Mouse (Mus musculus) neural tube, embryonic 15.5 days (tissue): ENCODE data around the gene Tk1. TPM values are rescaled to one million over a fixed set of nuclear protein-coding genes. Genes with fewer than 3 reads are reported as not detected.
A peak's percentile ranks its signal among the peaks of the same experiment; 100 is the strongest.

Experiments
- ATAC-seq: fragments of 200-750 bp; cut with Nextera tagmentation; 2 replicates; pipeline ENCODE4 v1.8.0; 2017; ENCODE audit warnings: mild to moderate bottlenecking, moderate TSS enrichment, moderate library complexity; ENCODE audit not compliant: low FRiP score
- H3K27ac ChIP-seq: fragments of 300-500 bp; sonication (generic); replicated peaks from 2 replicates; pipeline ENCODE4 v1.5.1; 2015; ENCODE audit warnings: mild to moderate bottlenecking, inconsistent platforms
- H3K27me3 ChIP-seq: fragments of 300-500 bp; sonication (generic); replicated peaks from 2 replicates; pipeline ENCODE4 v1.6.1; 2015; ENCODE audit warnings: inconsistent platforms
- H3K36me3 ChIP-seq: fragments of 300-500 bp; sonication (generic); 2 replicates; pipeline ENCODE4 v1.6.1; 2015; ENCODE audit warnings: inconsistent platforms
- H3K4me1 ChIP-seq: fragments of 300-500 bp; sonication (generic); 2 replicates; pipeline ENCODE4 v1.6.1; 2015; ENCODE audit warnings: inconsistent platforms
- H3K4me2 ChIP-seq: fragments of 300-500 bp; sonication (generic); 2 replicates; pipeline ENCODE4 v1.6.1; 2015; ENCODE audit warnings: inconsistent platforms, mild to moderate bottlenecking, moderate library complexity
- H3K4me3 ChIP-seq: fragments of 300-500 bp; sonication (generic); replicated peaks from 2 replicates; pipeline ENCODE4 v1.5.1; 2015; ENCODE audit warnings: mild to moderate bottlenecking, inconsistent platforms
- H3K9ac ChIP-seq: fragments of 300-500 bp; sonication (generic); replicated peaks from 2 replicates; pipeline ENCODE4 v1.6.1; 2015; ENCODE audit warnings: mild to moderate bottlenecking, inconsistent platforms
- H3K9me3 ChIP-seq: fragments of 300-500 bp; sonication (generic); replicated peaks from 2 replicates; pipeline ENCODE4 v1.6.1; 2016; ENCODE audit warnings: inconsistent platforms
- WGBS: fragments of 180-500 bp; shearing (Covaris S2); methylation state at CpG from one replicate; pipeline ENCODE4 v1.1.7; 2015; ENCODE audit warnings: mixed read lengths; 5-methylcytosine and 5-hydroxymethylcytosine counted together
- polyA plus RNA-seq: library from polyadenylated mRNA; unstranded; fragments of >200 nt; fragmentation: Nextera tagmentation; extraction: Ambion mirVana; gene quantifications from 2 replicates; pipeline ENCODE4 v1.2.1, GENCODE M21; 2015

The Tk1 gene
- 15.6 and 42.9 TPM in 2 replicates for polyA plus RNA-seq

- under 1% methylated on average over 34 of the region's 34 CpGs for WGBS
- Histone ChIP-seq H3K36me3 (no peaks in the 10 kb centered on the region), H3K4me1 (peaks cover 60% of the 10 kb centered on the region), H3K4me2 (peak within 1 kb of the TSS; percentile 91), H3K27me3 (no peaks in the 10 kb centered on the region), H3K4me3 (peak within 1 kb of the TSS; percentile 45), H3K9me3 (no peaks in the 10 kb centered on the region), H3K27ac (peak within 1 kb of the TSS; percentile 71), H3K9ac (peak within 1 kb of the TSS; percentile 58)
- ATAC-seq, result peak; percentile 69
Observed at GRCm38 (mm10) chr11:117825333-117826101, at the start of gene Tk1, which contains the start of gene Afmid. Tk1 (minus strand) TSS chr11:117826092. Afmid (plus strand) TSS chr11:117825924.

GRCm38 (mm10) chr11:117875681-117876080 lies 49.8 kb upstream of the Tk1 start:
- no peak for ATAC-seq
- H3K9me3 ChIP-seq, result no peaks in the 10 kb centered on the region

GRCm38 (mm10) chr11:117874419-117874818 lies 48.5 kb upstream of the Tk1 start:
- WGBS, result 59% methylated on average over 4 of the region's 4 CpGs
- no peak overlapping the region for H3K27ac ChIP-seq

More at GRCm38 (mm10) chr11:117875681-117876080, 49.8 kb upstream of the Tk1 start:
- H3K36me3 ChIP-seq, result no peaks in the 10 kb centered on the region
- no peak overlapping the region for H3K4me3 ChIP-seq
- H3K27ac ChIP-seq, result no peak overlapping the region
- peaks cover 38% of the 10 kb centered on the region for H3K4me1 ChIP-seq
- H3K4me2 ChIP-seq, result no peak overlapping the region
- no peaks in the 10 kb centered on the region for H3K27me3 ChIP-seq
- 28% methylated on average over 6 of the region's 6 CpGs for WGBS
- H3K9ac ChIP-seq, result no peak overlapping the region

GRCm38 (mm10) chr11:117872861-117873608 lies 47.1 kb upstream of the Tk1 start, which contains the start of gene Tha1:
Tha1 (minus strand) TSS chr11:117873481.
- Histone ChIP-seq H3K27ac (peak within 1 kb of the TSS; percentile 42), H3K36me3 (no peaks in the 10 kb centered on the region), H3K4me1 (peaks cover 31% of the 10 kb centered on the region), H3K4me2 (peak within 1 kb of the TSS; percentile 98), H3K27me3 (no peaks in the 10 kb centered on the region; the same call in 1 of the 2 replicates), H3K9me3 (no peaks in the 10 kb centered on the region), H3K9ac (peak within 1 kb of the TSS; percentile 69), H3K4me3 (peak within 1 kb of the TSS; percentile 67)
- WGBS, result 2% methylated on average over 51 of the region's 51 CpGs
- peak; percentile 78 for ATAC-seq

More at GRCm38 (mm10) chr11:117874419-117874818, 48.5 kb upstream of the Tk1 start:
- no peak overlapping the region for H3K9ac ChIP-seq
- H3K4me1 ChIP-seq, result peaks cover 42% of the 10 kb centered on the region
- no peaks in the 10 kb centered on the region; the same call in 1 of the 2 replicates for H3K27me3 ChIP-seq
- no peak overlapping the region for H3K4me2 ChIP-seq
- no peaks in the 10 kb centered on the region for H3K9me3 ChIP-seq
- H3K4me3 ChIP-seq, result no peak overlapping the region
- H3K36me3 ChIP-seq, result no peaks in the 10 kb centered on the region
- no peak for ATAC-seq

GRCm38 (mm10) chr11:117871911-117872584 lies 46.2 kb upstream of the Tk1 start:
- peak overlapping the region; percentile 67; the same call in 1 of the 2 replicates for H3K4me3 ChIP-seq
- H3K9ac ChIP-seq, result no peak overlapping the region
- no peaks in the 10 kb centered on the region; the same call in 1 of the 2 replicates for H3K27me3 ChIP-seq
- H3K4me1 ChIP-seq, result peaks cover 26% of the 10 kb centered on the region
- H3K4me2 ChIP-seq, result peak overlapping the region; percentile 98
- H3K9me3 ChIP-seq, result no peaks in the 10 kb centered on the region
- ATAC-seq, result no peak
- WGBS, result 56% methylated on average over 12 of the region's 12 CpGs
- H3K36me3 ChIP-seq, result no peaks in the 10 kb centered on the region
- H3K27ac ChIP-seq, result no peak overlapping the region

- Histone ChIP-seq H3K4me1 (peaks cover 30% of the 10 kb centered on the region), H3K9ac (no peak overlapping the region), H3K27me3 (no peaks in the 10 kb centered on the region; the same call in 1 of the 2 replicates), H3K27ac (no peak overlapping the region), H3K9me3 (no peaks in the 10 kb centered on the region), H3K4me2 (no peak overlapping the region), H3K4me3 (no peak overlapping the region), H3K36me3 (no peaks in the 10 kb centered on the region)
- ATAC-seq, result no peak
- 76% methylated on average over 5 of the region's 5 CpGs for WGBS
Observed at GRCm38 (mm10) chr11:117871376-117871775, 45.5 kb upstream of the Tk1 start.

GRCm38 (mm10) chr11:117870688-117871365 lies 44.9 kb upstream of the Tk1 start:
- 37% methylated on average over 12 of the region's 12 CpGs for WGBS
- 0 out of 2 replicates have a peak, but pooled peaks have one; percentile 17 for ATAC-seq
- H3K4me1 ChIP-seq, result peaks cover 35% of the 10 kb centered on the region
- H3K27me3 ChIP-seq, result no peaks in the 10 kb centered on the region; the same call in 1 of the 2 replicates
- H3K4me2 ChIP-seq, result no peak overlapping the region; the same call in 1 of the 2 replicates
- H3K27ac ChIP-seq, result no peak overlapping the region
- H3K9ac ChIP-seq, result 0 out of 2 replicates have a peak overlapping the region, but pooled peaks have one; percentile 20
- H3K9me3 ChIP-seq, result no peaks in the 10 kb centered on the region
- no peak overlapping the region for H3K4me3 ChIP-seq
- H3K36me3 ChIP-seq, result no peaks in the 10 kb centered on the region

- ATAC-seq, result no peak
- Histone ChIP-seq H3K36me3 (no peaks in the 10 kb centered on the region), H3K27me3 (peaks cover 13% of the 10 kb centered on the region), H3K4me1 (peaks cover 18% of the 10 kb centered on the region), H3K4me3 (no peak overlapping the region), H3K4me2 (no peak overlapping the region), H3K27ac (peak overlapping the region; percentile 13; the same call in 1 of the 2 replicates), H3K9me3 (no peaks in the 10 kb centered on the region), H3K9ac (no peak overlapping the region; the same call in 1 of the 2 replicates)
- 7% methylated on average over 6 of the region's 6 CpGs for WGBS
Observed at GRCm38 (mm10) chr11:117865988-117866387, 40.1 kb upstream of the Tk1 start.

- H3K9ac ChIP-seq, result no peak overlapping the region
- 62% methylated on average over 2 of the region's 2 CpGs for WGBS
Observed at GRCm38 (mm10) chr11:117864805-117865204, 38.9 kb upstream of the Tk1 start.

GRCm38 (mm10) chr11:117863174-117863856 lies 37.4 kb upstream of the Tk1 start:
- H3K36me3 ChIP-seq, result no peaks in the 10 kb centered on the region
- no peak overlapping the region for H3K4me3 ChIP-seq
- no peaks in the 10 kb centered on the region for H3K9me3 ChIP-seq
- ATAC-seq, result no peak
- H3K4me1 ChIP-seq, result peaks cover 25% of the 10 kb centered on the region
- no peak overlapping the region for H3K27ac ChIP-seq
- peaks cover 32% of the 10 kb centered on the region for H3K27me3 ChIP-seq
- H3K9ac ChIP-seq, result no peak overlapping the region
- 40% methylated on average over 11 of the region's 11 CpGs for WGBS
- H3K4me2 ChIP-seq, result no peak overlapping the region

More at GRCm38 (mm10) chr11:117864805-117865204, 38.9 kb upstream of the Tk1 start:
- Histone ChIP-seq H3K9me3 (no peaks in the 10 kb centered on the region), H3K27me3 (peaks cover 25% of the 10 kb centered on the region), H3K4me2 (no peak overlapping the region), H3K4me1 (peaks cover 25% of the 10 kb centered on the region), H3K27ac (no peak overlapping the region), H3K36me3 (no peaks in the 10 kb centered on the region), H3K4me3 (no peak overlapping the region)
- no peak for ATAC-seq
